Mouse (Mus musculus): ENCODE data around the gene Gm43738. TPM values are rescaled to one million over a fixed set of nuclear protein-coding genes. Genes with fewer than 3 reads are reported as not detected.
A peak's percentile ranks its signal among the peaks of the same experiment; 100 is the strongest.

Gm43738 gene
- polyA plus RNA-seq, 1 experiment from 2014 or later, result not detected

DNA sequence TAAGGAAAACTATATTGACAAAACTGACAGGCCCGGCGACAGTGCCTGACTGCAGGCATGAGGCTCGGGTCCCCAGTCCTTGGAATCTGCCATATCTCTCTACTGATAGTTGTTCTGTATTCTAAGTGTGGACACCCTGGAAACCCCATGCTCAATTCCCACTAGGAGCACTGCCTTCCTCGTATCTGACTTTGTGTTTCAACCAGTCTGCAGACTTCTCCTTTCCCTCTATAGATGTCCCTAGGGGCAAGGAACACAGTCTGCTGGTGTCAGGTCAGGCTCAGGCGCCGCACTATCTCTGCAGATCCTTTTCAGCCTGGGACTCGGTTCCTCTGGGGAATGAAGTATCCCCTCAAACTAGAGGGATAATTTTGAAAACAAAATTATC is 32.2 kb upstream of the Gm43738 start:
- Histone ChIP-seq H3K9me3 (ENCODE audit: control insufficient read depth, low read length) (no peaks in the 10 kb centered on the region), H3K27ac (no peak overlapping the region), H3K27me3 (ENCODE audit: control insufficient read depth, insufficient read depth, low read length) (no peaks in the 10 kb centered on the region), H3K4me1 (replicated peaks; ENCODE audit: control insufficient read depth, insufficient read depth, low read length) (no peaks in the 10 kb centered on the region), H3K4me2 (replicated peaks) (no peak overlapping the region), H3K4me3 (replicated peaks; ENCODE audit: low read length) (no peak overlapping the region), H3K9ac (no peak overlapping the region), H3K36me3 (replicated peaks; ENCODE audit: control insufficient read depth, insufficient read depth) (no peaks in the 10 kb centered on the region)
- no peak for ATAC-seq (ENCODE audit: low FRiP score)
- WGBS, result 81% methylated on average over 7 of the region's 7 CpGs
- no peak for DNase-seq (ENCODE audit: low spot score)

DNA sequence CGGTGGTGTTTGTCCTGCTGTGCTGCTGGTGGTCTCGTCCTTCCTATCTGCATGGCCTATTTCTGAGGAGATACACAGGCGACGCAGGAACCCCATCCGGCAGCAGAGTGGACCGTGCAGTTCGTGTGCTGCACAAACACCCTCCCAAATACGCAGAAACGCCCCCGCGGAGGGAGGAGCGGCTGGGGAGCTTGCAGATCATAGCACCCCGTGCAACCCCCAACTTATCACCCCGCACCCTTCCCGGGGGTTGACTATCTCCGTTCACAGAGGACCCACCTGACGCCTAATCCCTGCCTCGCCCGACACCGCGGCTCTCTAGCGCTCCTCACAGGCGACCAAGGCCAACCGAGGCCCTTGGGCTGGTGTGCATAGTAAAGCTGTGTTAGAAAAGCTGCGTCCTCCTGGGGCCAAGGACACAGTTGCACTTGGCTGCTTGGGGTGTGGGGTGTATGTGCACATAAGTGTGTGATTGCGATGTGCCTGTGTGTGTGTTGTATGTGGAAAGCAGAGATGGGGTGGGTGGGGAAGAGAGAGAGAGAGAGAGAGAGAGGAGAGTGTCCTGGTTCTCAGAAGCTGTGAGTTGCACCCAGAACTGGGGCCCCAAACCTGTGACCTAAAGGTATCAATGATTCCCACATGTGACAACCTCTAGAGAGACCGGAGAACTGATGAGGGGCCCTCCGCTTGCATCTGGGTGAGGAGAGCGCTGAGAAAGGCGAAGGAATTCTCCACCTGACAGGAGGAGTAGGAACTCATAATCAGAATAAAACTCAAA is 31.6 kb upstream of the Gm43738 start:
- Histone ChIP-seq H3K9ac (peak overlapping the region; percentile 55; the same call in 1 of the 2 replicates), H3K4me2 (replicated peaks) (peak overlapping the region; percentile 60), H3K9me3 (ENCODE audit: control insufficient read depth, low read length) (no peaks in the 10 kb centered on the region), H3K27ac (no peak overlapping the region), H3K27me3 (ENCODE audit: control insufficient read depth, insufficient read depth, low read length) (no peaks in the 10 kb centered on the region), H3K36me3 (replicated peaks; ENCODE audit: control insufficient read depth, insufficient read depth) (no peaks in the 10 kb centered on the region), H3K4me1 (replicated peaks; ENCODE audit: control insufficient read depth, insufficient read depth, low read length) (no peaks in the 10 kb centered on the region), H3K4me3 (replicated peaks; ENCODE audit: low read length) (peak overlapping the region; percentile 27)
- ATAC-seq (ENCODE audit: low FRiP score), result no peak
- no peak for DNase-seq (ENCODE audit: low spot score)
- WGBS, result 20% methylated on average over 28 of the region's 30 CpGs

DNA sequence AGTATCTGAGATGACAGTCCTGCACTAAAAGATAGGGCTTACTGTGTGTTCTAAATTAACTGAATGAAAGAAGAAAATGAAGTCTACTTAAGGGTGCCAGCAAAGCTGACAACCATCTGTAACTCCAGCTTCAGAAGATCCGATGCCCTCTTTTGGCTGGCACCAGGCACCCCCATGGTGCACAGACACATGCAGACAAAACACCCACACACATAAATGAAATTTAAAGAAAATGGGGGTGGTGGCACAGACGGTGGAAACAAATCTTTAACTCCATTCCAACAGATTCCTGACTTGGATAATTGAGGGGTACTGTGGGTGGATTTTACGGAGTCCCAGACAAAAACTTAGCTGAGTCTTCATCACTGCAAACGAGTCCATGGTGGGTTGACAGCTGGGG is 30.9 kb upstream of the Gm43738 start:
- ATAC-seq (ENCODE audit: low FRiP score), result no peak
- Histone ChIP-seq H3K36me3 (replicated peaks; ENCODE audit: control insufficient read depth, insufficient read depth) (no peaks in the 10 kb centered on the region), H3K9me3 (ENCODE audit: control insufficient read depth, low read length) (no peaks in the 10 kb centered on the region), H3K27me3 (ENCODE audit: control insufficient read depth, insufficient read depth, low read length) (no peaks in the 10 kb centered on the region), H3K9ac (peak overlapping the region; percentile 55; the same call in 1 of the 2 replicates), H3K27ac (no peak overlapping the region), H3K4me1 (replicated peaks; ENCODE audit: control insufficient read depth, insufficient read depth, low read length) (no peaks in the 10 kb centered on the region), H3K4me3 (replicated peaks; ENCODE audit: low read length) (0 out of 2 replicates have a peak overlapping the region, but pooled peaks have one; percentile 27), H3K4me2 (replicated peaks) (peak overlapping the region; percentile 60)
- 44% methylated on average over 4 of the region's 4 CpGs for WGBS
- no peak for DNase-seq (ENCODE audit: low spot score)

DNA sequence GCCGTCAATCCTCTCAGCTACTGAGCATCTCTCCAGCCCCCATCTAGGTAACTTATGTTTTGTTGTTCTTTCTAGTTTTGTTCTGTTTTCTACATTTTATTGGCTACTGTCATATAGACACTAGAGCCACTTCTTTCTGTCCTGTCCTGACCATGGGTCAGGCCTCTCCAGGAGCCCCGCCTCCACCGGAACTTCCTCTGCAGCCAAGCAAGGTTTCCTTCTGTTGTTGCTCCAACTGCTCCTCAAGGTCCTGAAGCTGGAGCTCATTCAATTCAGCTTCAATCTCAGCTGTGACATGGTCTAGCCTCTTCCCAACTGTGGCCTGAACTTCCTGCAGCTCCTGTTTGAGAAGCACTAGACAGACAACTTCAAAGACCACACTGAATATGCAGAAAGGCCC is 29.0 kb upstream of the Gm43738 start:
- H3K9ac ChIP-seq, result no peak overlapping the region
- H3K9me3 ChIP-seq (ENCODE audit: control insufficient read depth, low read length), result no peaks in the 10 kb centered on the region
- H3K27ac ChIP-seq, result no peak overlapping the region
- no peaks in the 10 kb centered on the region for H3K27me3 ChIP-seq (ENCODE audit: control insufficient read depth, insufficient read depth, low read length)
- ATAC-seq (ENCODE audit: low FRiP score) (no peak), DNase-seq (ENCODE audit: low spot score) (no peak)
- no peaks in the 10 kb centered on the region for H3K4me1 ChIP-seq (replicated peaks; ENCODE audit: control insufficient read depth, insufficient read depth, low read length)
- no peak overlapping the region for H3K4me2 ChIP-seq (replicated peaks)
- no peaks in the 10 kb centered on the region for H3K36me3 ChIP-seq (replicated peaks; ENCODE audit: control insufficient read depth, insufficient read depth)
- WGBS, result 92% methylated on average over 3 of the region's 3 CpGs
- no peak overlapping the region for H3K4me3 ChIP-seq (replicated peaks; ENCODE audit: low read length)

DNA sequence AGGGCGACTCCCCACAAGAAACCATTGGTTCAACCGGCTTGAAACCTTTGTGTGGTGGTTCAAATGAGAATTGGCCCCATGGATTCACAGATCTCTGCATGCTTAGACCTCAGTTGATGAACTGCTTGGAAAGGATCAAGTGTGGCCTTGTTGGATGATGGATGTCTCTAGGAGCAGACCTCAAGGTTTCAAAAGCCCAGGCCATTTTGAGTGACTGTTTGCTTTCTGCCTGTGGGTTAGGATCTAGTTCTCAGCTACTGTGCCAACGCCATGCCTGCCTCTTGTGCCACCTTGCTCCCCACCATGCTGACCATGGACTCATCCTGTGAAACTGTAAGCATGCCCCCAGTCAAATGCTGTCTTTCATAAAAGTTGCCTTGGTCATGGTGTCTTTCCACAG is 25.1 kb upstream of the Gm43738 start:
- Histone ChIP-seq H3K4me1 (replicated peaks; ENCODE audit: control insufficient read depth, insufficient read depth, low read length) (no peaks in the 10 kb centered on the region), H3K36me3 (replicated peaks; ENCODE audit: control insufficient read depth, insufficient read depth) (no peaks in the 10 kb centered on the region)

DNA sequence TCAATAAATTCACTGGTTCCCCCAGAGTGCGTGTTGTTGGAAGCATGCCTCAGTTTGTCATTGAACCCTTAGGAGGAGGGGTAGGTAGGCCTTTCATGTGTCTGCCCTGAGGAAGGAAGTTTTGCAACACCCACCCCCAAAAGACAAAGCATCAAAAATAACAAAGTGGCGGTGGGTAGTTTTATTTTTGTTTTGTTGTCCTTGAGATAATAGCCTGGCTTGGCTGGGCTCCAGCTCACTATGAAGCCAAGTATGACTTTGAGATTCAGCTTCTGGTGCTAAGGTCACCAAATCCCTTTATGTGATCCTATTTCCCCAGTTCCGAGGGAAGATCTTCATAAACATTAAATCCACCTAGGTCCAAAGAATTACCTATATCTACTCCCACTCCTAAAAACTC is 23.3 kb upstream of the Gm43738 start:
- Histone ChIP-seq H3K36me3 (replicated peaks; ENCODE audit: control insufficient read depth, insufficient read depth) (no peaks in the 10 kb centered on the region), H3K4me1 (replicated peaks; ENCODE audit: control insufficient read depth, insufficient read depth, low read length) (no peaks in the 10 kb centered on the region), H3K27me3 (ENCODE audit: control insufficient read depth, insufficient read depth, low read length) (no peaks in the 10 kb centered on the region), H3K9ac (no peak overlapping the region), H3K4me2 (replicated peaks) (no peak overlapping the region), H3K4me3 (replicated peaks; ENCODE audit: low read length) (no peak overlapping the region), H3K27ac (no peak overlapping the region), H3K9me3 (ENCODE audit: control insufficient read depth, low read length) (no peaks in the 10 kb centered on the region)
- no peak for ATAC-seq (ENCODE audit: low FRiP score)
- DNase-seq (ENCODE audit: low spot score), result no peak
- WGBS, result 77% methylated on average over 3 of the region's 3 CpGs

More for the DNA sequence above, 25.1 kb upstream of the Gm43738 start:
- DNase-seq (ENCODE audit: low spot score) (no peak), ATAC-seq (ENCODE audit: low FRiP score) (no peak)
- no peaks in the 10 kb centered on the region for H3K27me3 ChIP-seq (ENCODE audit: control insufficient read depth, insufficient read depth, low read length)
- H3K4me3 ChIP-seq (replicated peaks; ENCODE audit: low read length), result no peak overlapping the region
- no peak overlapping the region for H3K4me2 ChIP-seq (replicated peaks)
- H3K27ac ChIP-seq, result no peak overlapping the region
- no peaks in the 10 kb centered on the region for H3K9me3 ChIP-seq (ENCODE audit: control insufficient read depth, low read length)
- no peak overlapping the region for H3K9ac ChIP-seq
- 91% methylated on average over 3 of the region's 3 CpGs for WGBS

DNA sequence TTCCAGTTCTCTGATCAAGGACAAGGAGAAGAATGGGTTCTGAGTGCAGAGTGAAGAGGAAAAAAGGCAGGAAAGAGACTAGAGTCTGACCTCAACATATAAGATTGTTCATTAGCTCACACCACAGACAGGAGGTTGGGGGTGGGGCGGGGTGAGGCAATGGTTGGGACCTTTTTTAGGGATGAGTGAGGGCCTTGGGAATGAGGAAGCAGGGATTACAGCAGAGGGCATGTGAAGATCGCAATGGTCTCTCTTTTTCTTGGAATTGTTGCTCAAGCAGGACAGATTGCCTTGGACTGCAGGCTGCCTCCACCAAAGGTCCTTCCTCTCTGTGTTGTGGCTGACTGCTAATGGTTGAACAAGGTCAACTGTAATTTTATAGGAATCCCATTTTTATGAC is 22.4 kb upstream of the Gm43738 start:
- 80% methylated on average over 2 of the region's 2 CpGs for WGBS
- no peaks in the 10 kb centered on the region for H3K36me3 ChIP-seq (replicated peaks; ENCODE audit: control insufficient read depth, insufficient read depth)
- no peak for DNase-seq (ENCODE audit: low spot score)
- no peak overlapping the region for H3K27ac ChIP-seq
- H3K9me3 ChIP-seq (ENCODE audit: control insufficient read depth, low read length), result no peaks in the 10 kb centered on the region
- no peaks in the 10 kb centered on the region for H3K4me1 ChIP-seq (replicated peaks; ENCODE audit: control insufficient read depth, insufficient read depth, low read length)
- H3K4me2 ChIP-seq (replicated peaks), result no peak overlapping the region
- H3K4me3 ChIP-seq (replicated peaks; ENCODE audit: low read length), result no peak overlapping the region
- H3K27me3 ChIP-seq (ENCODE audit: control insufficient read depth, insufficient read depth, low read length), result no peaks in the 10 kb centered on the region
- ATAC-seq (ENCODE audit: low FRiP score), result no peak
- H3K9ac ChIP-seq, result no peak overlapping the region

DNA sequence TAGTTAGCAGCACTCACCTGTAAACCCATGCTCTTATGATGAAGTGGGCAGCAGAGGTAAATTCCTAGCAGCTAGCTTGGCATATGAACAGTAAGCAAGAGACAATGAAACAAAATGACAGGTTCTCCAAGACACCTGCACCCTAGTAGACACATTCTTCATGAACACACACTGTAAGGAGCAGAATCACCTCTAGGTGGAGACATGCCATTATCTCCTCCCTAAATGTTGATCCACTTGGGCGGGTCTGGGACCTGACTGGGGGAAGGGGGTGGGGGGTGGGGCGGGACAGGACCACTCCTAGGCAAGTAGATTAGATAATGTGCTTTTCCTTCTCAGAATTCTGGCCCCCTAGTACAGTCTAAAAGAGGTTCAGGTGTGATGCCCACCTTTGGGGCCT is 14.6 kb upstream of the Gm43738 start:
- H3K4me1 ChIP-seq (replicated peaks; ENCODE audit: control insufficient read depth, insufficient read depth, low read length), result no peaks in the 10 kb centered on the region
- H3K9ac ChIP-seq, result no peak overlapping the region
- DNase-seq (ENCODE audit: low spot score) (no peak), ATAC-seq (ENCODE audit: low FRiP score) (no peak)
- H3K27me3 ChIP-seq (ENCODE audit: control insufficient read depth, insufficient read depth, low read length), result no peaks in the 10 kb centered on the region
- H3K36me3 ChIP-seq (replicated peaks; ENCODE audit: control insufficient read depth, insufficient read depth), result no peaks in the 10 kb centered on the region
- no peak overlapping the region for H3K27ac ChIP-seq
- WGBS, result 22% methylated on average over 2 of the region's 2 CpGs
- H3K4me3 ChIP-seq (replicated peaks; ENCODE audit: low read length), result no peak overlapping the region
- no peak overlapping the region for H3K4me2 ChIP-seq (replicated peaks)
- H3K9me3 ChIP-seq (ENCODE audit: control insufficient read depth, low read length), result no peaks in the 10 kb centered on the region

DNA sequence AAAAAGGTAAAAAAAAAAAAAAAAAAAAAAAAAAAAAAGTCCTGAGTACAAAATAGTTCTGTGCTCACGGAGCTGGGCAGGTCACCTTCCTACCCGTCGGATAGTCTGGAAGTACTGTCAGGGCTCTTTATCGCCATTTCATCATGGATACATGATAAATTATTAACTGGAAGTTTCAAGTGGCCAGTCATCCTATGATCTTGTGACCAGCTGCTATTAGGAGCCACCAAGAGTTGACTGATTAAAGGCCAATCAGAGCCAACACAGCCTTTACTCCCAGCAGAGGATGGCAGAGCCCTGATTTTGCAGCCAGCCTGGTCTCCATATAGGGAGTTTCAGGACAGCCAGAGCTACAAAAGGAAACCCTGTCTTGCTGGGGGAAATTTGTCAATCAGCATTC is 12.2 kb upstream of the Gm43738 start:
- Histone ChIP-seq H3K36me3 (replicated peaks; ENCODE audit: control insufficient read depth, insufficient read depth) (no peaks in the 10 kb centered on the region), H3K4me2 (replicated peaks) (no peak overlapping the region), H3K27ac (no peak overlapping the region), H3K9me3 (ENCODE audit: control insufficient read depth, low read length) (no peaks in the 10 kb centered on the region), H3K9ac (no peak overlapping the region), H3K27me3 (ENCODE audit: control insufficient read depth, insufficient read depth, low read length) (no peaks in the 10 kb centered on the region), H3K4me1 (replicated peaks; ENCODE audit: control insufficient read depth, insufficient read depth, low read length) (no peaks in the 10 kb centered on the region), H3K4me3 (replicated peaks; ENCODE audit: low read length) (no peak overlapping the region)
- ATAC-seq (ENCODE audit: low FRiP score) (no peak), DNase-seq (ENCODE audit: low spot score) (no peak)
- 89% methylated on average over 4 of the region's 4 CpGs for WGBS

DNA sequence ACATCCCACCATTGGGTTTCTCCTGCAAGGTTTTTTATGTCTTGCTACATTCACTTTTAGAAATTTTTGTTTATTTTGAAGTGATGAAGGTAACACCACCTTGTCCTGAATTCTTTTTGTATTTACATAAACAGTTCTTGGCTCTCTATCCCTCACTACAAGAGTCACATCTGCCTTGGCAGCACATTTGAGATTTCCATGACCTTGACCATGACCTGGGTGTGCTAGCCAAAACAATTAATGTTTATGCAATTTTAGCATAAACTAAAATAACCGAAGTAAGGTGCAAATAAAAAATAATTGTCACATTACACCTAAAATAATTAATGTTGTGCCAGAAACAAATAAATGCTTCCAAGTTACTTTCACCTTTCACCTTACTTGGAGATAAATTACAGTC is 7.2 kb upstream of the Gm43738 start:
- Histone ChIP-seq H3K4me3 (replicated peaks; ENCODE audit: low read length) (no peak overlapping the region), H3K27me3 (ENCODE audit: control insufficient read depth, insufficient read depth, low read length) (no peaks in the 10 kb centered on the region), H3K9me3 (ENCODE audit: control insufficient read depth, low read length) (no peaks in the 10 kb centered on the region), H3K36me3 (replicated peaks; ENCODE audit: control insufficient read depth, insufficient read depth) (no peaks in the 10 kb centered on the region), H3K27ac (no peak overlapping the region), H3K4me1 (replicated peaks; ENCODE audit: control insufficient read depth, insufficient read depth, low read length) (no peaks in the 10 kb centered on the region), H3K9ac (no peak overlapping the region), H3K4me2 (replicated peaks) (no peak overlapping the region)
- 79% methylated on average over 1 of the region's 1 CpGs for WGBS
- DNase-seq (ENCODE audit: low spot score) (no peak), ATAC-seq (ENCODE audit: low FRiP score) (no peak)

Measured in hindbrain, embryonic 14.5 days (tissue).